Mouse (Mus musculus) yolk sac, embryonic 10.5 days (tissue): Measurements from ENCODE around the gene Kctd21.
A peak's percentile ranks its signal among the peaks of the same experiment; 100 is the strongest.

Experiments
- DNase-seq: peaks from one replicate; pipeline ENCODE4 v3.0.0-alpha.2; 2017; ENCODE audit warnings: low spot score

Kctd21 gene

GRCm38 (mm10) chr7:97331726-97332666 is at the start of gene Kctd21, which contains the start of gene Usp35:
TSS of gene Kctd21 (plus strand) at chr7:97332327.
TSS of gene Usp35 (minus strand) at chr7:97332020.
- DNase-seq, result peak; percentile 97

- no peak for DNase-seq
Measured at GRCm38 (mm10) chr7:97296986-97297385, 35.1 kb upstream of the Kctd21 start.

- peak; percentile 30 for DNase-seq
Measured at GRCm38 (mm10) chr7:97297466-97297865, 34.7 kb upstream of the Kctd21 start.

GRCm38 (mm10) chr7:97298279-97298678 is 33.8 kb upstream of the Kctd21 start:
- DNase-seq, result no peak

GRCm38 (mm10) chr7:97298943-97299342 is 33.2 kb upstream of the Kctd21 start:
- DNase-seq, result no peak

GRCm38 (mm10) chr7:97300914-97301313 is 31.2 kb upstream of the Kctd21 start:
- no peak for DNase-seq

- no peak for DNase-seq
Measured at GRCm38 (mm10) chr7:97301321-97301720, 30.8 kb upstream of the Kctd21 start.

- no peak for DNase-seq
Measured at GRCm38 (mm10) chr7:97302261-97302660, 29.9 kb upstream of the Kctd21 start.

GRCm38 (mm10) chr7:97302876-97303275 is 29.3 kb upstream of the Kctd21 start:
- DNase-seq, result no peak

GRCm38 (mm10) chr7:97303614-97304013 is 28.5 kb upstream of the Kctd21 start:
- DNase-seq, result no peak

- DNase-seq, result no peak
Measured at GRCm38 (mm10) chr7:97304471-97304870, 27.7 kb upstream of the Kctd21 start.

- no peak for DNase-seq
Measured at GRCm38 (mm10) chr7:97305206-97305605, 26.9 kb upstream of the Kctd21 start.

GRCm38 (mm10) chr7:97306813-97307212 is 25.3 kb upstream of the Kctd21 start:
- DNase-seq, result no peak

- DNase-seq, result no peak
Measured at GRCm38 (mm10) chr7:97307546-97307945, 24.6 kb upstream of the Kctd21 start.

GRCm38 (mm10) chr7:97309461-97310340 is 22.4 kb upstream of the Kctd21 start:
- DNase-seq, result no peak

GRCm38 (mm10) chr7:97310341-97310635 is 21.8 kb upstream of the Kctd21 start:
- no peak for DNase-seq

GRCm38 (mm10) chr7:97311620-97312019 is 20.5 kb upstream of the Kctd21 start:
- no peak for DNase-seq

GRCm38 (mm10) chr7:97312196-97312595 is 19.9 kb upstream of the Kctd21 start:
- DNase-seq, result no peak

GRCm38 (mm10) chr7:97312856-97313255 is 19.3 kb upstream of the Kctd21 start:
- DNase-seq, result no peak

- DNase-seq, result no peak
Measured at GRCm38 (mm10) chr7:97313364-97313995, 18.6 kb upstream of the Kctd21 start.

- DNase-seq, result no peak
Measured at GRCm38 (mm10) chr7:97314646-97315045, 17.5 kb upstream of the Kctd21 start.

GRCm38 (mm10) chr7:97315656-97316055 is 16.5 kb upstream of the Kctd21 start:
- no peak for DNase-seq
